Mouse (Mus musculus) stomach, embryonic 16.5 days (tissue): Measurements from ENCODE around the gene Ube2j1. TPM values are rescaled to one million over a fixed set of nuclear protein-coding genes. Genes with fewer than 3 reads are reported as not detected.

Experiments used
- ATAC-seq: fragments of 200-750 bp; cut with Nextera tagmentation; 2 replicates; pipeline ENCODE4 v1.8.0; 2017; ENCODE audit warnings: moderate number of reproducible peaks, moderate TSS enrichment; ENCODE audit not compliant: insufficient read depth, low FRiP score
- H3K27ac ChIP-seq: fragments of 300-500 bp; sonication (generic); 2 replicates; pipeline ENCODE4 v1.5.1; 2014; ENCODE audit warnings: low read length
- H3K27me3 ChIP-seq: fragments of 300-500 bp; sonication (generic); 2 replicates; pipeline ENCODE4 v1.6.1; 2014; ENCODE audit warnings: low read length, control low read depth, mixed read lengths; ENCODE audit not compliant: control insufficient read depth, insufficient read depth
- H3K36me3 ChIP-seq: fragments of 300-500 bp; sonication (generic); 2 replicates; pipeline ENCODE4 v1.6.1; 2014; ENCODE audit warnings: low read length; ENCODE audit not compliant: control insufficient read depth, insufficient read depth
- H3K4me1 ChIP-seq: fragments of 300-500 bp; sonication (generic); 2 replicates; pipeline ENCODE4 v1.6.1; 2014; ENCODE audit warnings: low read length, control low read depth, mixed read lengths; ENCODE audit not compliant: control insufficient read depth, insufficient read depth
- H3K4me2 ChIP-seq: fragments of 300-500 bp; sonication (generic); 2 replicates; pipeline ENCODE4 v1.6.1; 2014; ENCODE audit warnings: low read depth, low read length, mixed read lengths
- H3K4me3 ChIP-seq: fragments of 300-500 bp; sonication (generic); replicated peaks from 2 replicates; pipeline ENCODE4 v1.5.1; 2014; ENCODE audit warnings: mild to moderate bottlenecking, low read length
- H3K9ac ChIP-seq: fragments of 300-500 bp; sonication (generic); 2 replicates; pipeline ENCODE4 v1.6.1; 2014; ENCODE audit warnings: low read length
- H3K9me3 ChIP-seq: fragments of 300-500 bp; sonication (generic); replicated peaks from 2 replicates; pipeline ENCODE4 v1.6.1; 2016; ENCODE audit warnings: low read length, control low read depth; ENCODE audit not compliant: control insufficient read depth
- WGBS: fragments of 180-500 bp; shearing (Covaris S2); extraction: QIAGEN DNeasy Blood & Tissue Kit; methylation state at CpG from one replicate; pipeline ENCODE4 v1.1.7; 2014; 5-methylcytosine and 5-hydroxymethylcytosine counted together
- polyA plus RNA-seq: library from polyadenylated mRNA; unstranded; fragments of >200 nt; fragmentation: Nextera tagmentation; extraction: Ambion mirVana; gene quantifications from 2 replicates; pipeline ENCODE4 v1.2.1, GENCODE M21; 2015

Ube2j1 gene
- polyA plus RNA-seq, 1 experiment from 2014 or later = 44.3 TPM

- Histone ChIP-seq H3K4me2 (no peak overlapping the region), H3K9me3 (no peaks in the 10 kb centered on the region), H3K27ac (no peak overlapping the region), H3K36me3 (no peaks in the 10 kb centered on the region), H3K9ac (no peak overlapping the region), H3K27me3 (no peaks in the 10 kb centered on the region), H3K4me3 (no peak overlapping the region), H3K4me1 (0 out of 2 replicates have a peak, but pooled peaks cover 3% of the 10 kb centered on the region)
- no peak for ATAC-seq
- WGBS = 26% methylated on average over 7 of the region's 7 CpGs
These were observed 29.9 kb downstream of the Ube2j1 start for GRCm38 (mm10) chr4:33061158-33061557.

- Histone ChIP-seq H3K27me3 (no peaks in the 10 kb centered on the region), H3K9ac (no peak within 1 kb of the TSS), H3K36me3 (no peaks in the 10 kb centered on the region), H3K4me2 (no peak within 1 kb of the TSS), H3K27ac (no peak within 1 kb of the TSS), H3K4me1 (0 out of 2 replicates have a peak, but pooled peaks cover 6% of the 10 kb centered on the region), H3K4me3 (no peak within 1 kb of the TSS), H3K9me3 (no peaks in the 10 kb centered on the region)
- ATAC-seq = no peak
- 83% methylated on average over 4 of the region's 4 CpGs for WGBS
These were observed 31.8 kb downstream of the Ube2j1 start, which contains the start of gene Gabrr2 for GRCm38 (mm10) chr4:33062981-33063380. Gabrr2 (plus strand) TSS chr4:33062999.

GRCm38 (mm10) chr4:33064986-33065385 is 33.8 kb downstream of the Ube2j1 start:
- H3K4me3 ChIP-seq = no peak overlapping the region
- no peaks in the 10 kb centered on the region for H3K36me3 ChIP-seq
- H3K9me3 ChIP-seq = no peaks in the 10 kb centered on the region
- 0 out of 2 replicates have a peak, but pooled peaks cover 6% of the 10 kb centered on the region for H3K4me1 ChIP-seq
- no peak for ATAC-seq
- H3K4me2 ChIP-seq = no peak overlapping the region
- no peak overlapping the region for H3K9ac ChIP-seq
- 75% methylated on average over 6 of the region's 6 CpGs for WGBS
- H3K27me3 ChIP-seq = no peaks in the 10 kb centered on the region
- no peak overlapping the region for H3K27ac ChIP-seq

- ATAC-seq = no peak
- Histone ChIP-seq H3K4me1 (0 out of 2 replicates have a peak, but pooled peaks cover 6% of the 10 kb centered on the region), H3K27ac (no peak overlapping the region), H3K36me3 (no peaks in the 10 kb centered on the region), H3K4me3 (no peak overlapping the region), H3K9me3 (no peaks in the 10 kb centered on the region), H3K9ac (peak overlapping the region; percentile 56), H3K4me2 (peak overlapping the region; percentile 33), H3K27me3 (no peaks in the 10 kb centered on the region)
- WGBS = 38% methylated on average over 14 of the region's 14 CpGs
These were observed 35.2 kb downstream of the Ube2j1 start for GRCm38 (mm10) chr4:33066223-33066960.

GRCm38 (mm10) chr4:33067331-33067730 is 36.1 kb downstream of the Ube2j1 start:
- Histone ChIP-seq H3K36me3 (no peaks in the 10 kb centered on the region), H3K27me3 (no peaks in the 10 kb centered on the region), H3K9me3 (no peaks in the 10 kb centered on the region), H3K27ac (no peak overlapping the region), H3K4me3 (no peak overlapping the region), H3K9ac (no peak overlapping the region), H3K4me2 (no peak overlapping the region), H3K4me1 (0 out of 2 replicates have a peak, but pooled peaks cover 6% of the 10 kb centered on the region)
- 89% methylated on average over 3 of the region's 3 CpGs for WGBS
- ATAC-seq = no peak

GRCm38 (mm10) chr4:33067826-33068225 is 36.6 kb downstream of the Ube2j1 start:
- H3K4me3 ChIP-seq = no peak overlapping the region
- H3K27ac ChIP-seq = no peak overlapping the region
- no peak for ATAC-seq
- no peaks in the 10 kb centered on the region for H3K9me3 ChIP-seq
- no peaks in the 10 kb centered on the region for H3K36me3 ChIP-seq
- H3K9ac ChIP-seq = no peak overlapping the region
- 89% methylated on average over 6 of the region's 6 CpGs for WGBS
- 0 out of 2 replicates have a peak, but pooled peaks cover 6% of the 10 kb centered on the region for H3K4me1 ChIP-seq
- H3K27me3 ChIP-seq = no peaks in the 10 kb centered on the region
- no peak overlapping the region for H3K4me2 ChIP-seq

GRCm38 (mm10) chr4:33068894-33069293 is 37.7 kb downstream of the Ube2j1 start:
- Histone ChIP-seq H3K4me2 (no peak overlapping the region), H3K27ac (no peak overlapping the region), H3K9me3 (no peaks in the 10 kb centered on the region), H3K36me3 (no peaks in the 10 kb centered on the region), H3K4me3 (no peak overlapping the region), H3K4me1 (0 out of 2 replicates have a peak, but pooled peaks cover 6% of the 10 kb centered on the region), H3K27me3 (no peaks in the 10 kb centered on the region), H3K9ac (no peak overlapping the region)
- 69% methylated on average over 6 of the region's 6 CpGs for WGBS
- ATAC-seq = no peak

GRCm38 (mm10) chr4:33070326-33070725 is 39.1 kb downstream of the Ube2j1 start:
- no peaks in the 10 kb centered on the region for H3K27me3 ChIP-seq
- no peaks in the 10 kb centered on the region for H3K36me3 ChIP-seq
- H3K4me2 ChIP-seq = no peak overlapping the region
- H3K27ac ChIP-seq = no peak overlapping the region
- H3K9me3 ChIP-seq = no peaks in the 10 kb centered on the region
- H3K9ac ChIP-seq = no peak overlapping the region
- 91% methylated on average over 6 of the region's 6 CpGs for WGBS
- no peak for ATAC-seq
- 0 out of 2 replicates have a peak, but pooled peaks cover 6% of the 10 kb centered on the region for H3K4me1 ChIP-seq
- no peak overlapping the region for H3K4me3 ChIP-seq

- H3K36me3 ChIP-seq = no peaks in the 10 kb centered on the region
- H3K27me3 ChIP-seq = no peaks in the 10 kb centered on the region
- H3K4me1 ChIP-seq = 0 out of 2 replicates have a peak, but pooled peaks cover under 1% of the 10 kb centered on the region
- H3K4me2 ChIP-seq = no peak overlapping the region
- H3K9ac ChIP-seq = no peak overlapping the region
- ATAC-seq = no peak
- 84% methylated on average over 6 of the region's 6 CpGs for WGBS
- H3K4me3 ChIP-seq = no peak overlapping the region
- H3K27ac ChIP-seq = no peak overlapping the region
- H3K9me3 ChIP-seq = no peaks in the 10 kb centered on the region
These were observed 40.1 kb downstream of the Ube2j1 start for GRCm38 (mm10) chr4:33071337-33071736.
